Mouse (Mus musculus): Measurements from ENCODE around the gene Unc119.

- no peak for TF ChIP-seq POLR2A (IDR thresholded peaks at IDR 0.05; ENCODE audit: borderline replicate concordance, low read depth, low read length)
- TF ChIP-seq CTCF (IDR thresholded peaks at IDR 0.05; ENCODE audit: low read depth, low read length): no peak
Observed at GRCm38 (mm10) chr11:78344328-78344889, 1.1 kb downstream of the Unc119 start.
